Mouse (Mus musculus) liver, embryonic 14.5 days (tissue): Measurements from ENCODE around the gene Il1rn.

Experiments
- CTCF ChIP-seq: IDR thresholded peaks from 2 replicates; pipeline ENCODE4 v1.5.1; 2016; ENCODE audit warnings: antibody characterized with exemption, low read depth, control low read depth
- EP300 ChIP-seq: IDR thresholded peaks from 2 replicates; pipeline ENCODE4 v1.6.1; 2016; ENCODE audit warnings: antibody characterized with exemption, low read depth

GRCm38 (mm10) chr2:24357642-24358041 lies 21.0 kb downstream of the Il1rn start:
- TF ChIP-seq EP300: no peak
- TF ChIP-seq CTCF: peak; percentile 28; the same call in 1 of the 2 replicates
